Mouse (Mus musculus) cerebellum, postnatal 25 days (tissue): ENCODE results near the gene Mogat1.
"Not testable (repeated sequence)": the region's sequence is repeated elsewhere in the genome, so short reads cannot be mapped to it uniquely, and the experiment has no call there.

Source experiments
- DNase-seq, 2 experiments: peaks; one replicate each; pipeline ENCODE4 v3.0.0; 2021; ENCODE audit warnings: mixed read lengths in 2 of 2

Mogat1 gene

DNA sequence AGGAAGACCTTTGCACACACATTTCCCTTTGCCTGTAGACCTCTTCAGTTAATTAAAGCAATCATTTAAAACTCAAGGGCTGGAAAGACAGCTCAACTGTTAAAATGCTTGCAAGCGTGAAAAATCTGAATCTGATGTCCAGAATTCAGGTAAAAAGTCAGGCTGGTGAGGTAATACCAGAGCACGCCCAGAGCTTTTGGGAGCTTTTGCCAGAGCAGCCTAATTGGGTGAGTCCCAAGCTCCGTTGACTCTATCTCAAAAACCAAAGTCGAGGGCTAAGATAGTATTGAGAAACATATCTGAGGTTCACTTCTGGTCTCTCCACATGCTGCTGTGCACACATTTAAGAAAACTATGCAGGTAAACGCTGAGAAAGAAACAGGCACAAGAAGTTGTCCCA lies at the start of gene Mogat1:
Gene Mogat1, plus strand, starts transcription at position 130 of the 400 bp plus-strand sequence.
- no peak for DNase-seq

DNA sequence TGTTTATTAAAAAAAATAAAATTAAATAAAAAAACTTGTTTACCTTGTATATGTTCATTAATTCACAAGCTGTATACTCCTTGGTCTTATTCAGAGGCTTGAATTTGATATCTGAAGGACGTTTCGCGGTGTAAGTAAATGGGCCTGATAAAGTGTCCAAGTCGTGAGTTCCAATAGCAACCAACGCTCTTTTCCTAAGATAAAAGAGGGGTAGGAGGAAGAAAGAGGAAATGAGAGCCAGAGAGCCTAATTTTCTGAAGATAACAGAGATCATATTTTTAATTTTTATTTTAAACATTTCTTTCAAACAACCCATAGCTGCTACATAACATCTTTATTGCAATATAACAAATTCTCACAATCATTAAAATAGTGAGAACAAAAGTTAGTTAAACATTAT lies 38.4 kb upstream of the Mogat1 start:
- no peak for DNase-seq

DNA sequence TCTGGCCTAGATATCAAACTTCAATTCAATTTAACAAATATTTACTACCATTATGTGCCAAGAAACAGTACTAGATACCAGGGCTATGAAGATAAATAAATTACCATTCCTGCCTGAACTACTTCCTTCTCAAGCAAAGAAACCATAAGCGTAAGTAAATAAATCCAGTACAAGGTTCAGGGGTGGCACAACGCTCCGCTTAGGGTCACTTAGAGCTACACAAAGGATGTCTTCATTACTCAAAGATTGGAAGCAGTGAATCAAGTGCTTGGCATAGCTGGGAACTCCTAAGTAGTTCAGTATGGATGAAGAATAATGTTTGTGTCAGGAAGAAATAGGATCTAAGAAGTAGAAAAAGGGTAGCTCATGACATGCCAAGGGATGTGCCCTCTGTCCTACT lies 27.4 kb upstream of the Mogat1 start:
- no peak for DNase-seq

DNA sequence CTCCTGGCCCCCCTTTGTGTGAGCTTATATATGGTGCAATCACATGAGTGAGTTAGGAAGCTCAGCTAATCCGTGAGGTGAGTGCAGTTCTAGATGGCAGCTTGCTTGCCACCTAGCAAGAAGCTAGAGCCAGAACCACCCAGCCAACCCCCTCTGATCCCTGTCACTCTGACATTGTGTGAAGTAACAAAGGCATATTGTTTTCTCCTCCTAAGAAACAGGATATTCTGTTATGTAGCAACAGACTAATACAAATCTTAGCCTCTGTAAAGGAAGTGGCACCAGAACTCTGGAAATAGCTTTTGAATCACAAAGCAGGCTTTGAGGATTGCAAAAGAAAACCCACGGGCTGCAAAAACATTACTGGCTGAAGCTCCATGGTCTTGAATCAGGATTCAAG lies 26.4 kb upstream of the Mogat1 start:
- no peak for DNase-seq

DNA sequence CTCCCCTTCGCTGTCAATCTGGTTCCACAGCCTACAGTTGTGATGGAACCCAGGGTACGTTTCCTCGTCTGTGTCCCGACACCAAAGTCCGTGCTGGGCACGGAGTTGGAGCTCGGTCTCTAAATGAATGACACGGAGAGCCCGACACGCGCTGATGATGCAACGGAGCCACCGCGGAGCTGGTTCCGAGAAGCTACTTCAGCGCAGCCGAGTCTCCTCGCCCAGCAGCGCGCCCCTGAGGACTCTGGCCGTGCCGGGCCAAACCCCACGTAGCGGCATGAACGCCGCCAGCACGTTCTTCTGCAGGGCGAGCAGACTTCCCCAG lies 22.4 kb upstream of the Mogat1 start:
- DNase-seq, result no peak

DNA sequence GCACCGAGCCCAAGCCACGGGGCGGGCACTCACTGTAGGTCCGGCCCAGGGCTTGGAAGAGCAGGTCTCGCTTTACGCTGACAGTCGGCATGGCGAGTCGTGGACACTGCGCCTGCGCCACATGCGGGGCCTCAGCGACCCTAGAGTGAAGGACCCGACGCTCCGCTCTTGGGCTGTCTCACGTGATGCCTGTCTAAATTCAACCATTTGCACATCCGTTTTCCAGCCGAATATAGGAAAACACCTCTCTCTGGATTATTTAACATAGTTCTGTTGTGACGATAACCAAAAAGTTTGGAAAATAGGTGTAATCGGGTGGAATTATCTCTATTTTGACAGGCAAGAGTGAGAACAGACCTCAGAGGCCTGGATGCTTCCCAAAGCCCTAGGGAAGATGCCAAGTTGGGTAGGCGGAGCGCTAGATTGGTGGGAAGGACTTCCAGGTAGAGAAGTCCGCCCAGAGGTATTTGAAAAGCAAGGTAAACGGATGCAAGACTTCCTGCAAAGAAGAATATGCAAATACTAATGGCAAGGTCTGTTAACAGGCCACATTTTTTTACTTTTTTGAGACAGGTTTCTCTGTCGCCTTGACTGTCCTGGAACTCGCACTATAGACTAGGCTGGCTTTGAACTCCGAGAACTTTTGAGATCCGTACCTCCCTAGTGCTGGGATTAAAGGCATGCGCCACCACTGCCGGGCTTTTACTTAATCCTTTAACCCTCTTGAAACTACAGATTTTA lies 21.9 kb upstream of the Mogat1 start, which contains the start of gene Farsb:
Gene Farsb, minus strand, starts transcription at position 146 of the 741 bp plus-strand sequence.
- DNase-seq, result peak; percentile 90 to 93

DNA sequence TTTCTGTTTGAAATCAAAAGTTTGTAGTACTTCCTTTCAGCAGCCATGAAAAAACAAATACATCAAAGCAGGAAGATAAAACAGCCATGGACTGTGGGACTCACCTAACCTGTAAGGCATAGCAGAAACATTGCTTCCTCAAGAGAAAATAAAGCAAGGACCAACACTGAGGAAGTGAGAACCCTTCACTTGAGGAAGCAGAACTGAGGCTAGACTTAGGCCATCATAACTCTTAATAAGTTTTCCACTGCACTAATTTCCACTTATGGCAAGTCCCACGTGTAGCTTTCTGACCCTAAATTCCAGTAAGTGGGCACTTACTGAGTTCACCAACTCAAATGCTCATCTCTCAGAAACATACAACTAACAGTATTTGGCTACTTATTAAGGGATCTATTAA lies 20.6 kb upstream of the Mogat1 start:
- DNase-seq, result no peak

DNA sequence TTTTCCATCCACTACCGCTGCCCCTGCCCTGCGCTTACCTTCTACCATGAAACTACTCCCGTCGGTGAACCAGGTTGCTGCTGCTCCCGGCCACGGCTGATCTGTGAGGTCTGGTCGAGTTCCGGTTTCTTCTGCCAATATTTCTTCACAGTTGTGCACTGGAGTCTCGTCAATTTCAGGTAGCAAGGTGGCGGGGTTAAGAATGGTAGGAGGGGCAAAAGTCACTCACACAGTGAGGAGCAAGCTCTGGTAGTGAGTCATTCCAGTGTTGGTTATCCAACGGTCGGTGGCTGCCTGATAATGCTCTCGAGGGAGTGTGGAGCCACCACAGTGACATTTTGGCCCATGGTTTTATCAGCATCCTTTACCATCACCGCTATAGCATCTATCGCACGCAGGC lies 9.8 kb upstream of the Mogat1 start:
- no peak for DNase-seq

DNA sequence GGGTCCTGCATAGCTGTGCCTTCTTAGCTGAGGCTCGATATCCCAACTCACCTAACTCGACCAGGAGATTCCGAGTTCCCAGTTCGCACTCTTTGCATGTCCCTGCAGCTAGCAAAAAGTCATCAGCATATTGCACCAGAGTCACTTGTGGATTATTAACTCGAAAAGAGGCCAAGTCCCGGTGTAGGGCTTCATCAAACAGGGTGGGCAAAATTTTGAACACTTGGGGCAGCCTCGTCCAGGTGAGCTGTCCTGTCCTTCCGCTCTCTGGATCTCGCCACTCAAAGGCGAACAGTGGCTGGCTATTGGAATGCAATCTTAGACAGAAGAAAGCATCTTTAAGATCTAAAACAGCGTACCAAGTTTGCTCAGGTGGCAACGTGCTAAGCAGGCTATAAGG lies 8.9 kb upstream of the Mogat1 start:
- DNase-seq, result not testable (repeated sequence)

DNA sequence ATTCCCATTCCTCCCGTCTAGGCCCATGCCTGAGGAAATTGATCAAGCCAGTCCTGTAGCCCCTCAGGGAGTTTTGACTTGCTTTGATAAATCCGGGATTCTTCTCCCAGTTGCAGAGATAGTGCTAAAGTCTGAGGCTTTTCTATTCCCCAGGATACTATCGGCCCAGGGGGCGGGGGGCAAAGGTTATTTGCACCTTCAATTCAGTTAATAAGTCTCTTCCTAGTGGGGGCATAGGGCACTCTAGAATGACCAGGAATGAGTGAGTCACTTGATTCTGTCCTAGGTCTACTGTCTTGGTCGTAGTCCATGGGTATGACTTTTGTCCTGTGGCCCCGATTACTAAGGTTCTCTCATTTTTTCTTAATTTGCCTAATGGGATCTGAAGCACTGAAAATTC lies 8.3 kb upstream of the Mogat1 start:
- DNase-seq, result no peak

DNA sequence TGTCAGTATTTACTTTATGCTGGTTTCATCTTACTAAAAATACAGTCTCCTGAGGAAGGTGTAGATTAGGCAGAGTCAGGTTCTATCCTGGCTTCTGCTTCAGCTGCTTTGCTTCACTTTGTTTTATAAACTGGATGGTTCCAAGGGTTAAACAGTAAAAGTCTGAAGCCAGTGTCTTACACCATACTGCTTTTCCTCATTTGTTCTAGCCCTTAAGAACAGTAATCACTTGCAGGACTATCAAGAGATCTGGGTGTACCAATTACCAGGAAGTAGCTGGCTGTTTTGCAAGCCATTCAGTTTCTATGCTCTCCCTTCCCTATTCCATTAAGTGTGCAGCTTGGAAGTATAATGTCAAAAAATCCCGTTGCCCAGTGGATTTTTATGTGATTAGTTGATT lies 3.7 kb upstream of the Mogat1 start:
- DNase-seq, result no peak

DNA sequence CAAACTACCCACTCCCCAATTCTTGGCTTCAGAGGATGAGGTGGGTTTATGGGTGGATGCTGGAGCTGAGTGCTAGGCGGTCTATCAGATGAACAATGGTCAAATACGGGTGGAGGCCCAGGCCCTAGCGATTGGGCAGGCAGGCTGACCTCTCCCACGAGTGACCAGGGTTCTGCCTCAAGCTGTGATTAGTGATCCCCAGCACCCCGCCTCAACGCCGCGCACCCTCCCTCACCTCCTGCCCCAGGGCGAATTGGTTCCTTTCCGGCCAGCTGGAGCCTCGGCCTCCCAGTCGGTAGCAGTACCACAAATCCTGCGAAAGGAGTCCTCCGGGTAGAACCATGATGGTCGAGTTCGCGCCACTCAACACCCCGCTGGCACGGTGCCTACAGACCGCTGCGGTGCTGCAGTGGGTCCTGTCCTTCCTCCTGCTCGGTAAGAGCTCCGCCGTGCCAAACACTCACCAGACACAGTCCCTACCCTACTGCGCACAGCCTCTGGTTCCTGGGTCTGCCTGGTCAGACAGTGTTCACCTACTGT lies 900 bp downstream of the Mogat1 start, which contains the start of gene BC035947:
Gene BC035947, minus strand, starts transcription at position 538 of the 540 bp plus-strand sequence.
- DNase-seq, result peak in 1 of 2 experiments; percentile 36

DNA sequence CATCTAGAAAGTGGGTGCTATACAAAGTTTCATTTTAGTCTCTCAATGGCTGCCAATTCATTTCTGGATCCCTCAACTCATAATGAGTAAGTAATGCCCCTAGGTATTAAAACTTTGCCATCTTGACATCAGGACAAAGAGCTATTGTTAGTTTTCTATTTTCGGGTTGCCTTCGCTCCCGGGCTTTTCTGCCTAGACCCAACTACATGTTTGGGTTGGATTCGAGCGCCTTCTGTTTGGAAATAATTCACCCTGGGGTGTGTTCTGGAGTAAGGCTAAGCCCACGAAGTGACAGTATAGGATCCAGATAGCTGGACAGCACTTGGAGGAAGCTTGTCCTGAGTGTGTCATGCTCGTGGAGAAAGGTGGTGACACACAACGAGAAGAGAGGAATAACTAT lies 2.0 kb downstream of the Mogat1 start:
- DNase-seq, result no peak

DNA sequence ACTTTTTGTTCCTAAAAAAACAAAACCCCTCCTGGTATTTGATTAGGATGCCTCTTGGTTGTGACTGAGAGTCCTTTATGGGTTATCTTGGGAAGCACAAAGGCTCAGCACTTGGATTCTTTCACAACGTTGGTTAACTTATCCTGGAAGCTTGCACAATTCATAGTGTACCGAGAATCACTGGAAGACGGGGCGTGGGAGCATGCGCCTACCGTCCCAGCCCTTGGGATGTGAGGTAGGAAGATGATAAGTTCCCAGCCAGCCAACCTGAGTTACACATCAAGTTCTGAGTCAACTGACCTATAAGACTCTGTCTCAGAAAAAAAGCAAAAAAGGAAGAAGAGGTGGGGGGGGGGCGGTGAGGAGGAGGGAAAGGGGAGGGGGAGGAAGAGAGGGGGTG lies 8.1 kb downstream of the Mogat1 start:
- no peak for DNase-seq

DNA sequence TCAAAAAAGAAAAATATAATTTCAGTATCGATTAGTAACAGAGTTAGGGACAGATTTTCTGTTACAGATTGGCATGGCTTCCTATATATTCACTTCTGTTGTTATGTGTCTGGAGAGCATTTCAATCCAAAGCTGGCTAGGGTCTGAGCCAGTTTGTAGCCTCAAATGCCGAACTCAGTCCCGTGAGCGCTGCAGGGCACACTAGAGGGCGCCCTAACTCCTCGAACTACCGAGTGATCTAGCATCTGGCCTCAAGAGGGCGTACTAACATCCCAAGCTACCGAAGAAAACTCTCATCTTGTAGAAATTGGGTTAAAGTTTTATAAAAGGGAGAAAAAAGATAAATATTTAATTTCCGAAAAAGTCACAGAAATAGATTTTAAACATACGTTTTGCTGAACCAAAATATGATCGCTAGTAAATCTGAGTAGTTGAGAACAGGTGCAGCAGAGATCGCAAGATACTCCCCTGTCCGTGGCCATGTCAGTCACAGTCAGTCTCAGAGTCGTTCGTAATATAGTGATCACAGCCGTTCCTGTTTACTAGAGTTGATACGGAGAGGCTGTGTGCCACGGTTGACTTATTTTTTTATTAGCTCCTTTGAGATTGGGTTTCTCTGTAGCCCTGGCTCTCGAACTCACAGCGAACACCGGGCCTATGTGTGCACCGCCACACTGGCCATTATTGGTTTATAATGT lies 14.5 kb downstream of the Mogat1 start:
- DNase-seq, result peak; percentile 56 to 77

DNA sequence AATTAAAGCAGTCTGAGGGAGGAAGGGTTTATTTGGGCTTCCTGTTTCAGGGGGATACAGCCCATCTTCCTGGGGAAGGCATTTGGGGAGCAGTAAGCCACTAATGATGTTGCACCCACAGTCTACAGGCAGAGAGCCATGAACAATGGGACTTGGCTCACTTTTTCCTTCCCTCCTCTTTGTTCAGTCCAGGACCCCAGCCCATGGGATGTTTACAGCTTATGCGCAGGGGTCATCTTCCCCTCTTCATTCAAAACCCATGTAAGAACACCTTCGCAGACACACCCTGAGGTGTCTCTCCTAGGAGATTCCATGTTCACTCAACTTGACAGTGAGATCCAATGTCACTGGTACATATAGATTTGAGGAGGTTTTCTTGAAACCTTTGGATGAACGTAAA lies 17.6 kb downstream of the Mogat1 start:
- no peak for DNase-seq

DNA sequence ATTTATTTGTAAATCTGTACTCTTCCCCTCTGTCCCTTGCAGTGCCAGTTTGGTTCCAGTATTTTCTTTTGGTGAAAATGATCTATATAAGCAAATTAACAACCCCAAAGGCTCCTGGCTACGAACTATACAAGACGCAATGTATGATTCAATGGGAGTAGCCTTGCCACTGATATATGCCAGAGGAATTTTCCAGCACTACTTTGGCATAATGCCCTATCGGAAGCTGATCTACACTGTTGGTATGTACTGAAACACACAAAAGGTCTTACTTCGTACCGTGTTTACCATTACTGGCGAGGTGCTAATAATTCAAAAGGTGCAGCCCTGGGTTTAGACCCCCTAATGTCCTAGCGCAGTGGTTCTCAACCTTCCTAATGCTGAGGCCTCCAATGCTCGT lies 18.2 kb downstream of the Mogat1 start:
- no peak for DNase-seq

DNA sequence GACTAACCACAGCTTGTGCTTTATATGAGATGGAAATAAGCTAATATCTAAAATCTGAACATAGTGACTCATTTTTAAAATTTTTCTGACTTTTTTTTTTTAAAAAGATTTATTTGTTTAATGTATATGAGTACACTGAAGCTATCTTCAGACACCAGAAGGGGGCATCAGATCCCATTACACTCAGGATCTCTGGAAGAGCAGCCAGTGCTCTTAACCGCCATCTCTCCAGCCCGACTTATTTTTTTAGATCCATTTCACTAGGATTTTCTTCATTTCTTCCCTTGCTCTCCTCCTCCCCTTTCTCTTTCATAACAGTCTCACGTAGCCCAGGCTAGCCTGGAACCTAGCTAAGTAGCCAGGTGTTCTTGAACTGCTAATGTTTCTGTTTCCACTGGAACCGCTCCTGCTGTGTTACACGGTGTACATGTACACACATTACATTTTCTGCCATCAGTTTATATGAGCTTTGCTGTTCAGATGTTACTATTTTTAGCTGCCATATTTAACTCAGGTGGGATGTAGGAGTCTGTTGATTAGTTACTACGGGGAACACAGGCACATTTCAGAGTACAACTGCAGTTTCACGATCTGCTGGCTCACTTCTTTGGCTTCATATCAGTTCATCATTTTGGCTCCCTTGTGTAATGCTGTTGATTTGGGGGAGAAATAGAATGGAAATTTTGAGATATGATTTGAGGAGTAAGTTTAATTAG lies 19.9 kb downstream of the Mogat1 start:
- no peak for DNase-seq

DNA sequence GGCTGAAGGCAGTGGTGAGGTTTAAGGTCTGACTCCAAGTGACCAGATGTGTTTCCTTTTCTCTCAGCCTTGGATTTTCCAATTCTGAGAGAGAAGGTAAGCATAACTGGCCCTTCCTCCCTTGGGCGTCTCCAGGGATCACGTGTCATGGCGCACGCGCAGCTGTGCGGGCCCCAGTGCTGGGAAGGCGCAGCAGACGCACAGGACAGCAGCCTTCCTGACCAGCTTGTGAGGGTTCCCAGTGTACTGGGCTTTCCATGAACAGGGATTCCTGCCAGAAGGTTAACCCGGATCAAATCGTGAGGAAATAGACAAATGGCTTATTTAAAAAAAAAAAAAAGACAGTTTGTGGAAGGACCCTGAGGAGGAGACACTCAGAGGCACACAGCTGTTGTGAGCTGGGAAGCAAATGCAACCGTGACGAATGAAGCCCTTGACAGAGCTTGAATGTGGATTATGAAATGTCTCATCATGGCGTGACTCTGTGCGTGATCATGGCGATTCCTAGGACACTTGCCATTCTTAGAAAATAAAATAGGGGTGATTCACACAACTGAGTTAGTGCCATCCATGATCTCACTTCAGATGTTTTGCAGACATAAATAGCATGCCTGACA lies 21.5 kb downstream of the Mogat1 start:
- DNase-seq, result peak in 1 of 2 experiments; percentile 19

DNA sequence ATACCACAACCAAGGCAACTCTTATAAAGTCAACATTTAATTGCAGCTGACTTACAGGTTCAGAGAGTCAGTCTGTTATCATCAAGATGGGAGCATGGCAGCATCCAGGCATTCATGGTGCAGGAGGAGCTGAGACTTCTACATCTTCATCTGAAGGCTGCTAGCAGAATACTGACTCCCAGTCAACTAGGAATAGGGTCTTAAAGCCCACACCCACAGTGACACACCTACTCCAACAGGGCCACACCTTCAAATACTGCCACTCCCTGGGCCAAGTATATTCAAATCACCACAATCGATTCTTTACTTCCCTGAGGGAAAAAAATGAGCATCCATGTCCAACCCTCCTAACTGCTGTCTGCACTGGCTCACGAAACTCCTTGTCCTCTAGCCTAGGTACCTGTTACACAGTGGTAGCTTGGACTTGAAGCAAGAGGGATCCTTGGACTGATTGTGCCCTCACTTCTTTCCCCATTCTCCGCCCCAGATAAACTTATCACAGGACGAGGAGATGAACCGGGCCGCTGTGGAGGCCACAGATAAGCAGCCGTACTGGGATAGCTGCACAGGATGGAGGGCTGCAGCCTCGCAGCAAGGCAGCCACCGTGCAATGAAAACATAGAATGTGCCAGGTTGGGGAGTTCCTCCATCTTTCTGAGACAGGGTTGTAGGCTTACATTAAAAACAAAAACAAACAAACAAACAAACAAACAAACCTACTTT lies 23.8 kb downstream of the Mogat1 start:
- DNase-seq, result no peak

DNA sequence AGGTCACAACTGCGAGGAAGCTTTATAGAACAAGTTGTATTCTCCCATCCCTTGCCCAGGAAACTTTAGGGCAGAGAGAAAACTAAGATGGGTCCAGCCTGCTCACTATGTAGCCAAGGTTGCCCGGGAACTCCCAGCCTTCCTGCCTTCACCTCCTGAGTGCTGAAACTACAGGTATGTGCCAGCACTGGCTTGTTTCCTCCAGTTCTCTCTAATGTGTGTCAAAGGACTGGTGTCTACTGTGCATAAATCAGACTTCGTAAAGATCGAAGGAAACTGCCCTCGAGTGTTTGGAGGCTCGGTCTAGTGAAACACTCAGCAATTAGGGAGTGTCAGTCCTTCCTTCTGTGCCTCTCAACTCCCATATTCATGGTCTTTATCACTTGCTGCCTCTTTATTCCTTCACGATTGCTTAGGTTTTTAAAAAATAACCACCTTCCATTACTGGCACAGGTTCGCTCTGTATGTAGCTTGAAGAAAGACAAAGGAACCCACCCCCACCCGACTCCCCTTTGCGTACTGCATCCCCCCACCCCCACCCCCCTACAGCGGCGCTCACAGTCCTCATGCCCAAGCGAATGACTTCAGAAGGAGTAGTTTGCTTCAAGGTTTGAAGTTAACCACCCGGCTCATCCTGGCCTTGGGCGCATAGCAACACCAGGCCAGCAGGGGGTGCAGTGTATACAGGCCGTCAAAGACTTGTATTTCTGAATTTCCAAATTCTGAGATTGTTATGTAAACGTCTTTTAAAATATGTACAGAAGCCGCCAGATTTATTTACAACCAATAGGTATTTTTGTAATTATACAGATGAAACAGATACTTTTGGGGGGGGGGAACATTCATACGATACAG lies 25.7 kb downstream of the Mogat1 start:
- peak; percentile 81 to 90 for DNase-seq
